Mouse (Mus musculus): Measurements from ENCODE around the gene Rhbdl1. TPM values are rescaled to one million over a fixed set of nuclear protein-coding genes. Genes with fewer than 3 reads are reported as not detected.
A peak's percentile ranks its signal among the peaks of the same experiment; 100 is the strongest.
"Not testable (repeated sequence)": the region's sequence is repeated elsewhere in the genome, so short reads cannot be mapped to it uniquely, and the experiment has no call there.

The Rhbdl1 gene
- total RNA-seq, 2 experiments from 2014 or later, result 47.9 to 49.0 TPM

DNA sequence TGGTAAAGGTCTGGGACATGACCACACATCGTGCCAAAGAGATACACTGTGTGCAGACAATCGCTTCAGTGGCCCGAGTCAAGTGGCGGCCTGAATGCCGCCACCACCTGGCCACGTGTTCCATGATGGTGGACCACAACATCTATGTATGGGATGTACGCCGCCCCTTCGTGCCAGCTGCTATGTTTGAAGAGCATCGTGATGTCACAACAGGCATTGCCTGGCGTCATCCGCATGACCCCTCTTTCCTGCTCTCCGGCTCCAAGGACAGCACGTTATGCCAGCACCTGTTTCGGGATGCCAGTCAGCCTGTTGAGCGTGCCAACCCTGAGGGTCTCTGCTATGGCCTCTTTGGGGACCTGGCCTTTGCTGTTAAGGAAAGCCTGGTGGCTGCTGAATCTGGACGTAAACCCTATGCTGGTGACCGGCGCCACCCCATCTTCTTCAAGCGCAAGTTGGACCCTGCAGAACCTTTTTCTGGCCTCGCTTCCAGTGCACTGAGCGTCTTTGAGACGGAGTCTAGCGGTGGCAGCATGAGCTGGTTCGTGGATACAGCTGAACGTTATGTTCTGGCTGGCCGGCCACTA, 11.0 kb downstream of the Rhbdl1 start:
- DNase-seq, result no peak

DNA sequence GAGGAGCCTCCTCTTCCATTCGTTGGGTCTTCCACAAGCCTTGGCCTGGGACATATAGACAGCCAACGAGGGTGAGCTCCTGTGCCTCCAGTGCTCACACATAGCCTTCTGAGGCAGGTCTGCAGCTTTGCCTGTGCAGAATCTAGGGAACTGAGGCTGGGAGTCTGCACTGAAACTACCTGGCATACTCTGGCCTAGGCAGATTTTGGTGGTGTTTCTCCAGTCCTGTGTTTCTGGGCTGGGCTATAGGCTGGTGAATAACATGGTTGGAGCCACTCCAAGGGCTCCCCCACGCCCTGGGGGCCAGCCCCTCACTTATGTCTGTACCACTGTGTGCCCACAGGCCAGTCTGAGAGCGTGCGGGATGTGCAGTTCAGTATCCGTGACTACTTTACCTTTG, 11.8 kb downstream of the Rhbdl1 start:
- no peak for DNase-seq

DNA sequence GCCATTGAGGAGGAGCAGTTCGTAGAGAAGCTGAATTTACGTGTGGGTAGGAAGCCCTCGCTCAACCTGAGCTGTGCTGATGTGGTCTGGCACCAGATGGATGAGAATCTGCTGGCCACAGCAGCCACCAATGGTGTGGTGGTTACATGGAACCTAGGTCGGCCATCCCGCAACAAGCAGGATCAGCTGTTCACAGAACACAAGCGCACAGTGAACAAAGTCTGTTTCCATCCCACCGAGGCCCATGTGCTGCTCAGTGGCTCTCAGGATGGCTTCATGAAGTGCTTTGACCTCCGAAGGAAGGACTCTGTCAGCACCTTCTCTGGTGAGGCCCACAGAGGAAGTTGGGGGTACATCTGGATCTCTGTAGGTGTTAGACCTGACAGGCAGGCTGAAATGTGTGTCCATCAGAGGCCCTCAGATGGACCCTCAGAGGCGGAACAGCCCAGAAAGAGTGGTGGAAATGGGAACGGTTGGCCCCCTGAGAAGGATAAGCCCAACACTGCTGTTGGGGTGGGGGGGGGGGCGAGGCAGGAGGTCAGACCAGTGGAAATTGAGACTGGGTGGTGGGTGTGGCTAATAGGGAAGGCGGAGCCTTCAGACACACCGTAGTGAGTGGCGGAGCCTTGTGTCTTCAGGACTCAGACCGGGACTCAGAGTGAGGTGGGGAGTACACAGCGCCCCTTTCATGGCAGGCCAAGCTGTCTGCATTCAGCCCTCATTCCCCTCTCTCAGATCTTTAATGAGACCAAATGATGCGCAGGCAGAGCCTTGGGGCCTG, 12.5 kb downstream of the Rhbdl1 start:
- no peak for DNase-seq

DNA sequence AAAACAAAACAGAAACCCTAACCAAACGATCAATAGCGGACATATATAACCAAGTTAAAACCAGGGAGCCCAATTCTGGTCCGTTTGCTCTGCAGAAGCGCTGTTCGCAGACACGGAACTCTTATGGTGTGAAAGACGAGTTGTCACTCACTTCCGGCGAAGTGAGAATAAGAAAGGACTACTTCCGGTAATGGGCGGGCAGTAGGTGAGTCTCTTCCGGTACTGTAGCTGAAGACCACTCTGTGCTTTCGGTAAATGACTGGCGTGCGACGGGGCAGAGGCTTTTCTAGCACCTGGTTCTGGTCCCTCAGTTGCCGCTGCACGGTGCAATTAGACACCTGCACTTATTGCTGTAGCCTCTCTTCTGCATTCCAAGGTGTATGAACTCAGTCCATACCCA, 13.6 kb downstream of the Rhbdl1 start, which contains the start of gene Wdr24:
Gene Wdr24, plus strand, starts transcription at position 176 of the 400 bp plus-strand sequence.
- DNase-seq, result peak; percentile 74 to 83

- no peak for DNase-seq
Measured at GRCm38 (mm10) chr17:25818851-25819780, 18.0 kb downstream of the Rhbdl1 start.

GRCm38 (mm10) chr17:25817662-25818061, 19.4 kb downstream of the Rhbdl1 start:
- DNase-seq, result no peak

GRCm38 (mm10) chr17:25813471-25813870, 23.6 kb downstream of the Rhbdl1 start:
- DNase-seq, result peak; percentile 80 to 85

DNA sequence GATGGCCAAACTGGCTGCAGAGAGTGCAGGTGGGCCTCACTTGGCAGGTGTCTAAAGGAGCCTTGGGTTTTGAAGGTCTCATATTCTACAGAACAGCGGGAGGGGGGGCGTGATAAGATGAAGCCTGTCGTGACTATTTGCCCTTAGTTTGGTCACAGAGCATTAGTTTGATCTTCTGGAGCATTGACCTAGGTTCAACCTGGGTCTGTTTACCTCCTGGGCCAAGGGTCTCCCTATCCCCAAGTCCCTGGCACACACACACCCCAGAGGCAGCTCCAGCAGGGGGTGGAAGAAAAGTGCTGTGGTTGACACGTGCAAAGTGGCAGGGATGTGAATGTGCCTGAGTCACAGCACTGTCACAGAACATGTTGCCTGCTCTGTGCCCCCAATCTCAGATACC, 26.2 kb downstream of the Rhbdl1 start:
- DNase-seq, result no peak

GRCm38 (mm10) chr17:25809606-25810340, 27.3 kb downstream of the Rhbdl1 start:
- DNase-seq, result peak in 1 of 2 experiments; percentile 62

DNA sequence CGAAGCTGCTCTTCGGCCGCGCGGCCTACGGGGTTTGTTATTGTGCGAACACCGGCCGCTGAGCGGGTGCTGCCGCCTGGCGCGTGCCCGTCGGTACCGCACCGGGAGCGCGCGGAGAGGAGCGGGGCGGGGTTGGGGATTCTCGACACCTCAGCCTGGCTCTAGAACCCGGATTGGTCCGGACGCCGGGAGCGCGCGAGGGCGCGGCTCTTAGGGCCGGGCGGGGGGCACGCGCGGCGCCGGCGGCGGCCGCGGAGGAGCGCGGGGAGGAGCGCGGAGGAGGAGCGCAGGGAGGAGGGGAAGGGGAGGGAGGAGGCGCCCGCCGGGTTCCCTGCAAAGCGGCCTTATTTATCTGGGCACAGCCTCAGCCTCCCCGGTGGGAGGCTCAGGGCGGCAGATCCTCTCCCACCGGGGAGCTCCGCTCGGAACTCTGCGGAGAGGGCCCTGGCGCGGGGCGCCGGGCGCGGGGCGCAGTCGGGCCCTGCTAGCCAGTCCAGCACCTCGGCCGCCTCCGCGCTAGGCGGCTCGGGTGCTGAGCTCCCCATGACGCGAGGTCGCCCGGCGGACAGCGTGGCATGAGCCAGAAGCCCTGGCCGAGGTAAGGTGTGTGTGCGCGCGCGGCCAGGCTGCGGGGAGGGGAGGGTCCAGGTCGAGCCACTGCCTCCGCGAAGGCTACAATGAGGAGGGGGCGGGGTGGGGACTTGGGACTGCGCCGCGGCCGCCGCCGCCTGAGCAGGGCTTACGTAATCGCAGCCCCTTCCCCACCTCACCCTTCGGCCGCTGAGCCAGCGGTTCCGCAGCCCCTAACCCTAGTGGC, 28.1 kb downstream of the Rhbdl1 start, which contains the start of gene Fbxl16:
Gene Fbxl16, plus strand, starts transcription at position 297 of the 817 bp plus-strand sequence.
- DNase-seq, result peak; percentile 91

DNA sequence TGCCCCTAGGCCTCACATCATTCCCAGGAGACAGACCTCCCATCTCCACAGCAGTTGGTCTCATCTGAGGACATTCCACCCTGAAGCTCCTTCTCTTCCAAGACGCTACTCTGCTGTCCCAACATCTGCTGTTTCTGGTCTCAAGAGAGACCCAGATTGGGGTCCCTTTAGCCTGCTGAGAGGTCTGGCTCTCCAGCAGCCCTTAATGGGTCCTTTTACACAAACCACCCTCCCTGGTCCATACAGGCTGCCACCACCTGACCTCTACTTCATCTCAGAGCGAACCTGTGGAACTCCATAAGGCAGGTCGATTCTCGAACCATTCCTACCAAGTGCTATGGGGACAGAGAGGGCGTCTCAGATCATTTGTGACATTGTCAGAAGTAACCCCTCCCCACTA, 29.1 kb downstream of the Rhbdl1 start:
- no peak for DNase-seq

- DNase-seq, result not testable (repeated sequence)
Measured at GRCm38 (mm10) chr17:25807452-25807851, 29.6 kb downstream of the Rhbdl1 start.

GRCm38 (mm10) chr17:25806507-25806906, 30.6 kb downstream of the Rhbdl1 start:
- no peak for DNase-seq

DNA sequence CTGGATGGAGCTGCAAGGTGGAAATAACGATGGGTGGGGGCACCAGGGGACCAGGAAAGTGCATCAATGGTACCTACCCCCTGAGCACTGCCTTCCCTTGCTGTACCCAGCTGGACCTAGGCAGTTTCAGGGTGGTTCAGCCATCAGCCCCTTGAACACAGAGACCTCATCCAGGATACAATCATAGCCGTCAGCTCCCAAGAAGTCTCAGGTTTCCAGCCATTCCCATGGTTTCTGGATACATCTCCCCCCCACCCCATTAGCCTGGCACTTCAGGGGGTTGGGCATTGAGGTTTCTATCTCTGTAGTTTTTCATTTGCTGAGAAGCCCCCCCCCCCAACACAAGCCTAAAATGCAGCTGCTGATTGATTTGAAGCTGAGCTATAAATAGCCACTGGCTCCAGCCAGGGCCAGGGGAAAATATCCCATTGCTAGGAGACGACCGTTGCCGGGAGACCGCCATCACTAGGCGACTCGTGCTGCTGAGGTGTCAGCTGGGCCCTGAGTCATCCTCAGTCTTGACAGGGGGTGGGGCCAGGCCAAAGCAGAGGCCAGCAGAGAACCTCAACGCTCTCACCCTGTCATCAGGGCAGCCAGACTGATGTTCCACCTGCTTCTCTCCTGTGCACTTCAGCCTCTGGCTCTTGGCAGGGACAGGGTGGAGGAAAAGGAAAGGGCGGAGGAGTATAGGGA, 34.1 kb downstream of the Rhbdl1 start:
- peak; percentile 83 to 87 for DNase-seq

DNA sequence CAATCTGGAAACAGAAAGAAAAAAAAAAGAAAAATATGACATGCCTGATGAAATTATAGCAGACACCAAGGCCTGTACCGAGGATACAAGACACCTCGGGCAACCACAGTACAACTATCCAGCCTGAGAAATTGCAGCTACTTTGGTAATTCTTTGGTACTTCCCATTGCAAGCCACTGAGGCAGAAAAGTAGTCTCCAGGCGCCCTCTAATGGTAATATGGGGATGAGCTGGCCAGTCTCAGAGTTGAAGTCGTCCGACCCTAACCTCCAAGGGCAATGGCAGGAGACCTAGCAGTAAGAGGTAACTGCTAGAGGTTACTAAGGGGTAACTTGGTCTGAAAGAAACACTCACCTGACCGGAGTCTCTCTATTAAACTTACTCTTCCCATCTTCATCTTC, 36.1 kb downstream of the Rhbdl1 start:
- peak in 1 of 2 experiments; percentile 66 for DNase-seq

GRCm38 (mm10) chr17:25796951-25797369, 40.1 kb downstream of the Rhbdl1 start, which contains the start of gene Metrn:
TSS of gene Metrn (minus strand) at chr17:25797136.
- DNase-seq, result peak; percentile 65 to 73

- no peak for DNase-seq
Measured at GRCm38 (mm10) chr17:25796211-25796771, 40.8 kb downstream of the Rhbdl1 start.

DNA sequence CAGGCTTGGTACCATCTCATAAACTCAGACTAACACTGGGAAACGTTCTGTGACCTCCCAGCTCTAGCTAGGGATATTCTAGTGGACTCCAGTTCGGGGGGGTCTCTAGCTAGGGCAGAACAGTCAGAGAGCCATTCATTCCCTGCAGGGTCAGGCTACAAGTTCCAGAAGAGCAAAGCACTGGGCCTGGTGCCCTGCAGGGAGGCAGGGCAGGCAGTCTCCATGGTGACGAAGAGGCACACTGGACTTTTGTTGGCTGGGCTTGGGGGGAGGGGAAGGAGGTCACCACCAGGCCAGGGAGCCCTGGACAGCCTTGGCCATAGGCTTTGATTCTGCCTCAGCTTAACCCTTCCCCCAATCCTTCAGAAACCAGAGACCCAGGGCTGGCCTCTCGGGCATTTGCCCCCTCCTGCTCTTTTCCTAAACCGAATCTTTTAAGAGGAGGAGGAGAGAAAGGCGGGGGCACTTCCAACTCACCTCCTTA, 41.4 kb downstream of the Rhbdl1 start, which contains the start of gene AC134908.4:
Gene AC134908.4, minus strand, starts transcription at position 51 of the 484 bp plus-strand sequence.
- DNase-seq, result peak; percentile 59 to 70

GRCm38 (mm10) chr17:25794998-25795397, 42.1 kb downstream of the Rhbdl1 start:
- DNase-seq, result no peak

DNA sequence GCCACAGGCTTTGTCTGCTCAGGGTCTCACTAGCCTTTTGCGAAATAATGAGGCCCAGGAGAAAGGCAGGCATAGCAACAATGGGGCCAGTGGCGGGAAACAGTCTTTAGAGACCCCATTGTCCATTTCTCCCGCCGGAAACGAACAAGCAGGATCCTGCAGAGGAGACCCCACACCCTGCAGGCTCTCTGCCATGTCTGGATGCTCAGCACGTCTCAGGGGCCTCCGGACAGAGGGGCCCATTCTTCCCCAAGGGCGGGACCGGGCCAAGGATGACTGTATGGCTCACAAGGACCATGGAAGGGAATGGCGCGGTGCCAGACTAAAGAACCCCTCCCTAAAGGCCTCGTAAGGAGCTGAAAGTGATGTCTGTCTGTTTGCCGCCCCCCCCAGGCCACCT, 42.9 kb downstream of the Rhbdl1 start:
- DNase-seq, result no peak
